Mouse (Mus musculus) liver, embryonic 16.5 days (tissue): Measurements from ENCODE around the gene Paqr9. TPM values are rescaled to one million over a fixed set of nuclear protein-coding genes. Genes with fewer than 3 reads are reported as not detected.

Experiments
- ATAC-seq: fragments of 200-750 bp; cut with Nextera tagmentation; 2 replicates; pipeline ENCODE4 v1.8.0; 2017; ENCODE audit warnings: low read depth, mild to moderate bottlenecking, moderate number of reproducible peaks, moderate library complexity
- H3K27ac ChIP-seq: fragments of 300-500 bp; sonication (generic); 2 replicates; pipeline ENCODE4 v1.5.1; 2014; ENCODE audit warnings: mild to moderate bottlenecking, low read length
- H3K27me3 ChIP-seq: fragments of 300-500 bp; sonication (generic); 2 replicates; pipeline ENCODE4 v1.6.1; 2014; ENCODE audit warnings: low read depth, low read length, mixed read lengths; ENCODE audit not compliant: control insufficient read depth, insufficient read depth
- H3K36me3 ChIP-seq: fragments of 300-500 bp; sonication (generic); 2 replicates; pipeline ENCODE4 v1.6.1; 2014; ENCODE audit warnings: mild to moderate bottlenecking; ENCODE audit not compliant: control insufficient read depth, insufficient read depth
- H3K4me1 ChIP-seq: fragments of 300-500 bp; sonication (generic); 2 replicates; pipeline ENCODE4 v1.6.1; 2014; ENCODE audit warnings: low read depth, low read length, mixed read lengths; ENCODE audit not compliant: control insufficient read depth
- H3K4me2 ChIP-seq: fragments of 300-500 bp; sonication (generic); 2 replicates; pipeline ENCODE4 v1.6.1; 2014; ENCODE audit warnings: low read depth, low read length, mixed read lengths
- H3K4me3 ChIP-seq: fragments of 300-500 bp; sonication (generic); 2 replicates; pipeline ENCODE4 v1.5.1; 2014; ENCODE audit warnings: low read depth, mild to moderate bottlenecking, low read length
- H3K9ac ChIP-seq: fragments of 300-500 bp; sonication (generic); 2 replicates; pipeline ENCODE4 v1.6.1; 2014; ENCODE audit warnings: low read depth, low read length
- H3K9me3 ChIP-seq: fragments of 300-500 bp; sonication (generic); replicated peaks from 2 replicates; pipeline ENCODE4 v1.6.1; 2016; ENCODE audit warnings: low read length; ENCODE audit not compliant: control insufficient read depth
- WGBS: fragments of 180-500 bp; shearing (Covaris S2); extraction: QIAGEN DNeasy Blood & Tissue Kit; methylation state at CpG from one replicate; pipeline ENCODE4 v1.1.7; 2014; ENCODE audit not compliant: insufficient replicate concordance; 5-methylcytosine and 5-hydroxymethylcytosine counted together
- polyA plus RNA-seq: library from polyadenylated mRNA; unstranded; fragments of >200 nt; fragmentation: Nextera tagmentation; extraction: Ambion mirVana; gene quantifications from 2 replicates; pipeline ENCODE4 v1.2.1, GENCODE M21; 2015

Paqr9 gene
- polyA plus RNA-seq, 1 experiment from 2014 or later, result 6.7 TPM

DNA sequence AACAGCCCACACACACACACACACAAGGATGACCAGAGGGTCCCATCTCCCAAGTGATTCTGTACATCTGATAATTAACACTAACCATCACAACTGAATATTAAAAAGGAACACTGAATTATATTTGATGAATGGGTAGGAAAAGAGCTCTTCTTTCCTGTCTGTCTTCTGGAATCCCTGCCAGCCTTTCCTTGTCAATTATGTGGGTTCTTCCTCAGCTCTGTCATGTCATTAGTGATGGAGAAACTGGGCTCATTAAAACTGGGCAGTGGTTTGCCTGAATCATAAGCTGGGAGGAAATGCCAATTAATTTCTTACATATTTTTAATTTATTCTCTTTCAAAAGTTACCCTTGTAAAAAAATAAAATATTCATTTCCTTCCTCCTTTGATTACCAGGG is 18.2 kb upstream of the Paqr9 start:
- no peaks in the 10 kb centered on the region for H3K27me3 ChIP-seq
- H3K36me3 ChIP-seq, result no peaks in the 10 kb centered on the region
- no peak overlapping the region for H3K27ac ChIP-seq
- H3K4me3 ChIP-seq, result no peak overlapping the region
- no peak overlapping the region for H3K4me2 ChIP-seq
- H3K4me1 ChIP-seq, result peaks cover 6% of the 10 kb centered on the region
- H3K9ac ChIP-seq, result no peak overlapping the region
- no peaks in the 10 kb centered on the region for H3K9me3 ChIP-seq
- ATAC-seq, result no peak

GRCm38 (mm10) chr9:95541650-95542432 is 17.6 kb upstream of the Paqr9 start:
- peak; percentile 11; the same call in 1 of the 2 replicates for ATAC-seq
- Histone ChIP-seq H3K4me2 (no peak overlapping the region), H3K27me3 (no peaks in the 10 kb centered on the region), H3K36me3 (no peaks in the 10 kb centered on the region), H3K9ac (no peak overlapping the region), H3K4me3 (no peak overlapping the region), H3K9me3 (no peaks in the 10 kb centered on the region), H3K4me1 (peaks cover 7% of the 10 kb centered on the region), H3K27ac (peak overlapping the region; percentile 39)
- 65% methylated on average over 15 of the region's 15 CpGs for WGBS

DNA sequence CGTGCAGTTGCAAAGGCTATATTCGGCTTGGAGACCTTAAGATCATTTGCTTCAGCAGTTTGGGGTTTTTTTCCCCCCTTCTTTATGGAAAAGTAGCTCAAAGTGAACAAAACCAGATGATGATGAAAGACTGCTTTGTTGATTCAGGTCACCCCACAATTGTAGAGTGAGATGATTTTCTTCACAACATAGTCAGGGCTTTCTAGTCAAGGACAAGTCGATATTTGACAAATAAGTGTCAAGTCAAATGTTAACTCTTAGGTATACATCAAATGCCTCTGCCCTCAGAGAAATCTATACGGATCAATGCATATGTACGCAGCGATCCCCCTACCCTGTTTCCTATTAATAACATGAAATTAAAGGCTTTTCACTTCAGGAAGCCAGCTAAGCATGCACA is 17.0 kb upstream of the Paqr9 start:
- 75% methylated on average over 6 of the region's 6 CpGs for WGBS
- H3K4me2 ChIP-seq, result no peak overlapping the region
- H3K27ac ChIP-seq, result peak overlapping the region; percentile 39
- no peaks in the 10 kb centered on the region for H3K36me3 ChIP-seq
- no peak overlapping the region for H3K9ac ChIP-seq
- H3K27me3 ChIP-seq, result no peaks in the 10 kb centered on the region
- H3K4me1 ChIP-seq, result peaks cover 10% of the 10 kb centered on the region
- no peaks in the 10 kb centered on the region for H3K9me3 ChIP-seq
- no peak overlapping the region for H3K4me3 ChIP-seq
- ATAC-seq, result peak; percentile 52

GRCm38 (mm10) chr9:95544598-95544997 is 14.9 kb upstream of the Paqr9 start:
- 92% methylated on average over 4 of the region's 4 CpGs for WGBS
- H3K36me3 ChIP-seq, result no peaks in the 10 kb centered on the region
- ATAC-seq, result no peak
- H3K9me3 ChIP-seq, result no peaks in the 10 kb centered on the region
- H3K27ac ChIP-seq, result no peak overlapping the region
- H3K9ac ChIP-seq, result no peak overlapping the region
- H3K4me2 ChIP-seq, result no peak overlapping the region
- H3K4me1 ChIP-seq, result peaks cover 16% of the 10 kb centered on the region
- no peak overlapping the region for H3K4me3 ChIP-seq
- H3K27me3 ChIP-seq, result no peaks in the 10 kb centered on the region

DNA sequence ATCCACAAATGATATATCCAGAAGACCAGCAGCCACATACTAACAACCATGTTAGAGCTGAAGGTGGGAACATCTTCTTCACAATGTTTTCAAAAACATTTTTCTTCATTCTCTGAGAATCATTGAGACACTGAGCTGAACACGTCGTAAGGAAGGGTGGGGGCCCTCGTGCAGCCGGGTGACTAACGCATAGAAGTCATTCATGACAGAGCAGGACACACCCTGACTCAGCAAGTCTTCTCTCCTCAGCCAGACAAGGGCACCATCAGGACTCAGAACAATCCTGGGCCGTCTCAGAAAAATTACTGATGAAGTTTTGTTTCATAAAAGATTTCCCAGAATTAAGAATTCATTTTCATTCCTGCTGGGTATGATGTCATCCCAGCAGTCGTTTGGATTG is 12.8 kb upstream of the Paqr9 start:
- H3K27me3 ChIP-seq, result no peaks in the 10 kb centered on the region
- H3K27ac ChIP-seq, result no peak overlapping the region
- no peak overlapping the region for H3K9ac ChIP-seq
- H3K4me3 ChIP-seq, result no peak overlapping the region
- peak; percentile 85 for ATAC-seq
- peaks cover 24% of the 10 kb centered on the region for H3K4me1 ChIP-seq
- H3K4me2 ChIP-seq, result no peak overlapping the region
- H3K9me3 ChIP-seq, result no peaks in the 10 kb centered on the region
- H3K36me3 ChIP-seq, result no peaks in the 10 kb centered on the region
- WGBS, result 17% methylated on average over 7 of the region's 7 CpGs

DNA sequence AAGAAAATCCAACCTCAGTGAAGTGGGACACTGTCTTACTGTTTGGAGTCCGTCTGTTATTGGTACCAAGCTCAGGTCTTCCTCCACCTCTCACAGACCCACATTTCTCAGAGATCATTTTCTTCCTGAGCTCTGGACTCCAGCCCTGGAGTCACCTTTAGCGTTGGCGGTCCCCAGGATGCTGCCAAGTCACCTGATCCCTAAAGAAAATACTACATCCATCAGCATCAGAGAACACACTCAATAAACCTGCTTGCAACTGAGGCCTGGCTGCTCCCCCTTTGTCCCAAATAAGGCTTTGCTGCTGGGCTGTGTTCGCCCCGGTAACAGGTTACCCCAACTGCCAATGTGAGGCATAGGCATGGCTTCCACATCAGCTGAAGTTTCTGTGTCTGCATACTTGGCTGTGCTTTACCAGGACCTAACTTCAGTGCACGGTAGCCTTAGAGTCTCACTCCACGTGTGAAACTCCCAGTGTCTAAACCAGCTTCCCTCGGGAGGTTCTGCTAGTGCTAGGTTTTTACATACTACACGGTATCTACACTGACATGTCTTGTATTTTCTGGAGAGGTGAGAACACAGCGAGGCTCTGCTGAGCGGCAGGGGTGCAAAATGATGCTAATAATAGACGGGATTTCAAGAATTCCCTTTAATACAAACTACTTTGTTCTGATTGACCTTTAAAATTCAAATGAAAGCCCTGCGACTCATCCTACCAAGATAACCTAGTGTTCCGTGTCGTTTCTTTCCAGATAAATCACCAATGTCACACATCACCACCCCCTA is 9.6 kb upstream of the Paqr9 start:
- no peak overlapping the region for H3K9ac ChIP-seq
- no peaks in the 10 kb centered on the region for H3K9me3 ChIP-seq
- H3K27ac ChIP-seq, result peak overlapping the region; percentile 15; the same call in 1 of the 2 replicates
- H3K36me3 ChIP-seq, result no peaks in the 10 kb centered on the region
- ATAC-seq, result no peak
- H3K4me2 ChIP-seq, result no peak overlapping the region
- no peak overlapping the region for H3K4me3 ChIP-seq
- H3K27me3 ChIP-seq, result no peaks in the 10 kb centered on the region
- peaks cover 51% of the 10 kb centered on the region for H3K4me1 ChIP-seq
- 70% methylated on average over 15 of the region's 15 CpGs for WGBS

DNA sequence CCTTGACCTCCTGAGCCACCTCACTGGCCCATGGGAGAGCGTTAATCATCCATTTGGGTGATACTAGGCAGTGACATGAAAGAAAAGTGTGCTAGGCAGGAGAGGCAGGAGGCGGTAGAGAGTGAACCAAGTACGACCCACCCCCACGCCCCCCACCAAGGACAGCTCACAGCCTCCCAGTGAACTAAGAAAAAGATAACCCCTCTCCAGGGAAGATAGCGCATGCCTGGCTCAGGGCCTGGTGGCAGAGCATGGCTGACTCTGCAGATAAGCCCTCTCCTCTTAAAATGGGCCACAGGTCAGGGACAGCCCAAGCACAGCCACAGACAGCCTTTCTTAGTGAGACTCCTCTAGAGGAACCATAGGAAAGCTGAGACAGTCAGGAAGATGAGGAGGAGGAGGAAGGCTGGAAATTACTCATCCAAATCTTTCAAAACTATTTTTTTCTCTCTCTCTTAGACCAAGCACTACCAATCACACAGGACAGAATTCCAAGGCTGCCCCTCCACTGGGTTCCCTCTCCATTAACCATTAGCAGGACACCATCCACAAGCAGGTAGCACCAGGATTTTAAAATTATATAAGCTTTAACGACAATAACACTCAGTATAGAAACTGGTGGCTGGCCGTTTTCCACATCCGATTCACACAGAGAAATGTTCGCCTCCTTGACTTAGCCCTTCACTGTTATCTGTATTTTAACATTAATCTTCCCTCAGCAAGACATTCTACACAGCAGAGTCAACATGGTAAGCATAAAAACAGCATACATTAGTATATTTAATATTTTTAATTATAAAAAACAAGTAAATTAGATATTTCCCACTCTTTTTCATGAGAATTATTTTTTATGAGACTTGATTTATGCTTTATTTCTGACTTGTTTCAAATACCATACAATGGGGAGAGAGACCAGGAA is 8.3 kb upstream of the Paqr9 start:
- H3K4me2 ChIP-seq, result 0 out of 2 replicates have a peak overlapping the region, but pooled peaks have one; percentile 36
- H3K4me3 ChIP-seq, result no peak overlapping the region
- H3K27ac ChIP-seq, result peak overlapping the region; percentile 67
- peak; percentile 70 for ATAC-seq
- no peaks in the 10 kb centered on the region for H3K9me3 ChIP-seq
- H3K36me3 ChIP-seq, result no peaks in the 10 kb centered on the region
- WGBS, result 19% methylated on average over 9 of the region's 9 CpGs
- no peaks in the 10 kb centered on the region for H3K27me3 ChIP-seq
- H3K4me1 ChIP-seq, result peaks cover 63% of the 10 kb centered on the region
- H3K9ac ChIP-seq, result peak overlapping the region; percentile 2

DNA sequence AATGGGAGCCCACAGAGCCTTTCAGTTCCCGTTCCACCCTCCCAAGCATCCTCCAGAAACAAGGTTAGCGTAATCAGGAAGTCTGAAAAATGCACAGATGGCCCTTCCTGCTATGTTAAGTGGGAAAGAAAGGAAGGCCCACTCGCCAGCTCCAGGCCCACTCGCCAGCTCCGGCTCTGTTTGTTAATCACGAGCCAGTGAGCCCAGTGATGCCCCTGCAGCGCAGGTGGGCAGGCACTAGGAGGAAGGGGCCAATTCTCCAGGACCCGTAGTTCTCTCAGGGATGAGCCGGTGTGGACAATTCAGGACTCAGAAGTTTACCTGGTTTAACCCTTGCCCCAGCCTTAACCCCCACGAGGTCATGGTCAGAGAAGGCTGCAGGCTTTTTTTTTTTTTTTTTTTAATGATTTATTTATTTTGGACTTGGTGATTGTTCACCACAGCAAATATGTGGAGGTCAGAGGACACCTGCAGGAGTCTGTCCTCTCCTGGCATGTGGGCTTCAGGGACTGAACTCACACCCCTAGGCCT is 7.2 kb upstream of the Paqr9 start:
- Histone ChIP-seq H3K4me2 (no peak overlapping the region), H3K27ac (peak overlapping the region; percentile 60), H3K4me3 (no peak overlapping the region), H3K4me1 (peaks cover 68% of the 10 kb centered on the region), H3K9me3 (no peaks in the 10 kb centered on the region), H3K27me3 (no peaks in the 10 kb centered on the region), H3K36me3 (no peaks in the 10 kb centered on the region), H3K9ac (no peak overlapping the region)
- 63% methylated on average over 10 of the region's 10 CpGs for WGBS
- peak; percentile 19 for ATAC-seq
